Mouse (Mus musculus) CH12.LX (cell line): ENCODE measurements around the gene Fads2.

Source experiments
- CTCF ChIP-seq, 2 experiments: IDR thresholded peaks in 1 of 2; conservative IDR thresholded peaks in 1 of 2; 2 replicates each; pipeline ENCODE4 v1.5.1; 2011 to 2012; ENCODE audit warnings: low read depth in 2 of 2, low read length in 2 of 2, improper control_type of control experiment in 1 of 2, inconsistent platforms in 1 of 2, mild to moderate bottlenecking in 1 of 2, moderate library complexity in 1 of 2
- MAFK ChIP-seq: IDR thresholded peaks from 2 replicates; pipeline ENCODE4 v1.6.1; 2011; ENCODE audit warnings: low read length, improper control_type of control experiment; ENCODE audit not compliant: insufficient replicate concordance
- TCF12 ChIP-seq: IDR thresholded peaks from 2 replicates; pipeline ENCODE4 v1.6.1; 2014; ENCODE audit warnings: low read depth, mild to moderate bottlenecking, inconsistent platforms, low read length, improper control_type of control experiment

GRCm38 (mm10) chr19:10078392-10078791 lies 23.2 kb downstream of the Fads2 start:
- TF ChIP-seq CTCF (conservative IDR thresholded peaks at IDR 0.05 in 1 of 2, IDR thresholded peaks at IDR 0.05 in 1 of 2; ENCODE audit: low read depth in 2 of 2, low read length in 2 of 2) (no peak), MAFK (no peak), TCF12 (no peak)
